Mouse (Mus musculus) liver, adult 2 months (tissue): ENCODE measurements around the gene Naaladl2. TPM values are rescaled to one million over a fixed set of nuclear protein-coding genes. Genes with fewer than 3 reads are reported as not detected.

Experiments used
- DNase-seq: peaks from one replicate; pipeline ENCODE4 v3.0.0-alpha.2; 2011; ENCODE audit warnings: low read depth, low spot score; ENCODE audit errors: extremely low read depth
- H3K27ac ChIP-seq: fragments of 200-500 bp; replicated peaks from 2 replicates; pipeline ENCODE4 v1.5.1; 2012; ENCODE audit warnings: low read depth, mild to moderate bottlenecking, control low read depth, inconsistent platforms, low read length; ENCODE audit not compliant: insufficient read depth
- H3K27me3 ChIP-seq: fragments of 200-500 bp; 2 replicates; pipeline ENCODE4 v1.6.1; 2012; ENCODE audit warnings: mild to moderate bottlenecking, moderate library complexity, low read length, inconsistent platforms; ENCODE audit not compliant: control insufficient read depth, insufficient read depth
- H3K36me3 ChIP-seq: fragments of 200-500 bp; 2 replicates; pipeline ENCODE4 v1.6.1; 2012; ENCODE audit warnings: low read length, inconsistent platforms; ENCODE audit not compliant: control insufficient read depth, insufficient read depth
- H3K4me1 ChIP-seq: fragments of 200-500 bp; 2 replicates; pipeline ENCODE4 v1.6.1; 2011; ENCODE audit warnings: low read length; ENCODE audit not compliant: control insufficient read depth, insufficient read depth
- H3K4me3 ChIP-seq: fragments of 200-500 bp; 2 replicates; pipeline ENCODE4 v1.5.1; 2011; ENCODE audit warnings: low read depth, mild to moderate bottlenecking, control low read depth, low read length, moderate library complexity; ENCODE audit not compliant: insufficient read depth
- H3K79me2 ChIP-seq: fragments of 200-500 bp; 2 replicates; pipeline ENCODE4 v1.6.1; 2012; ENCODE audit warnings: inconsistent platforms, mild to moderate bottlenecking, low read length, moderate library complexity; ENCODE audit not compliant: control insufficient read depth, insufficient read depth
- H3K9ac ChIP-seq: fragments of 200-500 bp; 2 replicates; pipeline ENCODE4 v1.6.1; 2012; ENCODE audit warnings: low read depth, mild to moderate bottlenecking, control low read depth, inconsistent platforms, low read length
- CTCF ChIP-seq: fragments of 200-500 bp; IDR thresholded peaks from 2 replicates; pipeline ENCODE4 v1.5.1; 2011; ENCODE audit warnings: low read depth, low read length, control low read depth
- POLR2A ChIP-seq: fragments of 200-500 bp; IDR thresholded peaks from 2 replicates; pipeline ENCODE4 v1.6.1; 2011; ENCODE audit warnings: low read length, control low read depth; ENCODE audit not compliant: insufficient read depth; ENCODE audit errors: extremely low read depth
- WGBS: fragments of 180-500 bp; shearing (Covaris S2); methylation state at CpG from one replicate; pipeline ENCODE4 v1.1.7; 2018; 5-methylcytosine and 5-hydroxymethylcytosine counted together
- polyA plus RNA-seq: library from polyadenylated mRNA; depleted of rRNA; stranded (reverse); fragments of >200 nt; gene quantifications from 2 replicates; pipeline ENCODE4 v1.2.3, GENCODE M21; 2012
- total RNA-seq: library from RNA; depleted of rRNA; stranded (reverse); fragments of >200 nt; gene quantifications from 2 replicates; pipeline ENCODE4 v1.2.3, GENCODE M21; 2014

Naaladl2 gene
- total and polyA plus RNA-seq, 2 experiments: 0.31 to 6.9 TPM

DNA sequence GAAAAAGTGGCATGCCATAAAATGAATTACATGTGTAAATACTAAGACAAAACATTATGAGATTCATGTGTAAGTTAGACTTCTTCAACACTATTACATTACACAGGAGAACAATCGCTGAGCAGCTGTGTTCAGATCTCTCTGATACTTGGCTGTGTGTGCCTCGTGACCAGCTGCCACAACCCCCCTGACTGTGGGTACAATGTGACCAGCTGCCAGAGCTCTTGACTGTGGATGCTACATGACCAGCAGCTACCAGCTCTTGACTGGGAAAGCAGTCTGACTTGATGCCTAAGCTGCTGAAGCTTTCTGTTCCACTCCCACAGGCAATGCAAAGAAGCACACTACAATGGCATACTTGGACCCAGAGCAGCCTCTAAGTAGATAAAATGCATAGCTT lies 789.1 kb downstream of the Naaladl2 start:
- Histone ChIP-seq H3K36me3 (no peaks in the 10 kb centered on the region), H3K27ac (no peak overlapping the region), H3K4me3 (no peak overlapping the region), H3K27me3 (no peaks in the 10 kb centered on the region), H3K79me2 (no peaks in the 10 kb centered on the region), H3K4me1 (no peaks in the 10 kb centered on the region), H3K9ac (no peak overlapping the region)
- TF ChIP-seq CTCF (no peak), POLR2A (no peak)
- DNase-seq: no peak
- WGBS: 89% methylated on average over 2 of the region's 2 CpGs

DNA sequence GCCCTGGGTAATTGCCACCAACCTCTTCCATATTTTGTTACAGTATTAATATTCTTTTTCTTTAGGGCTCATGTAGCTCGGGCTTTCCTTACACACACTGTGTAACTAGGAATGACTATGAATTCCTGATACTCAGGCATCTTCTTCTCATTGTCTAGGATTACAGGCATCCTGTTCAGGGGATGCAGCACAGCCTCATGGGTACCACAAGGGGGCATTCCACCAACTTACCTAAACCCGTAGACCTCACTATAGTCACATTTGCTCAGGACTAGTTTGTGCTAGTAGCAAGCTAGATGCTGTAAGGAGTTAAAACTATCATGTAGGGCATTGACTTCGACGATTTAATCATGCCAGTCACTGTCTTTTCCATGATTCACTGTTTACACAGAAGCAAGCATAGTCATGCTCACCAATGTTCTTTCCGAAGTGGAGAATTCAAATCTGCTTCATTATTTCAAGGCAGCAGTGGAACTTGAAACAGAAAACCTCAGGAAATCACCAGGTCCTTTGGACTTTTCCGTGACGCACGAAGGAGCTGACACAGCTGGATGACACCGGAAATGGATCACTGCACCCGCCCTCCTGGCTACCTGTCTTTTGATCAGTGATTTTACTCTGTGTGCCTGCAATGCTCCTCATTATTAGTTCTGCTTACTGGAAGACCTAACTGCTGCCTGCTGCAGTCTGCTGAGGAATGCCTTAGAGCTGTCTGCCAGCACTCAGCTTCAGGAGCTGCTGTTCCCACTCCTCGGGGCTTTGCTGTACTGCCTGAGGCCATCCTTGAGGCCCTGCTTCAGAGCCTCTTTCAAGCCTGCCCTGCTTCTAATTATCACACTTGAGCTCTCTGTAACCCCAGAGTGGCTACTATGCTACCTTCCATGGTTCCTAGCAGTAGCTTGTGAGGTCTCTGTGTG lies 822.3 kb downstream of the Naaladl2 start:
- 86% methylated on average over 11 of the region's 11 CpGs for WGBS
- DNase-seq: no peak
- H3K79me2 ChIP-seq: no peaks in the 10 kb centered on the region
- no peak overlapping the region for H3K4me3 ChIP-seq
- no peaks in the 10 kb centered on the region for H3K36me3 ChIP-seq
- H3K4me1 ChIP-seq: no peaks in the 10 kb centered on the region
- TF ChIP-seq POLR2A: no peak
- TF ChIP-seq CTCF: no peak; the same call in 1 of the 2 replicates
- no peaks in the 10 kb centered on the region for H3K27me3 ChIP-seq
- H3K27ac ChIP-seq: no peak overlapping the region
- H3K9ac ChIP-seq: no peak overlapping the region

DNA sequence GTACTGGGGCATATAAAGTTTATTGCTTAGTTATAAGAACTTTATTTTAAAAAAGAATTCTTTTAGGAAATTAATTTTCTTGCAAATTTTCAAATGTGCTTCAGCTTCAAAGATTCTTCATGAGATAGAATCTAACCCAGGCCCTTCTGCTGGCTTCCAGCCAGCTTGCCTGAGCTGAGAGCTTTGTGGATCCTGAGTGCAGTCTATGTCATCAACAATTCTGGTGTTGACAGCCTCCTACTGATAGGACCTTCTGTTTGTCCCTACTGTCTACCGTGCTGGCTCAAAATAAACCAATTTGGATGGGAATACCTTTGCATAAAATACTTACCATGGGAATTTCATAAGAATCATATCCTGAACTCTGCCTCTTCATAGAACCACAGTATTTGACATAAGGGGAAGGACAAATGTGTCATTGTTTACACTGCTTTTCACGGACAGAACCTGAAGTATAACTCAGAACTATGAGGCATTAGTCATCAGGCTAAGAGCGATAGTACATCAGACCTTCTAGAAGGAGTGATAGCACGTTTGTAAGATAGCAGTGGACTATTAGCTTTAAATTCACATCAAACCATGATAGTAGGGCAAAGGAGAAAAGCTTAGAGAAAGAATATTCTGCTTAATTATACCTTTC lies 829.3 kb downstream of the Naaladl2 start:
- WGBS: 53% methylated on average over 4 of the region's 4 CpGs
- no peak for TF ChIP-seq CTCF
- TF ChIP-seq POLR2A: no peak
- H3K9ac ChIP-seq: no peak overlapping the region

DNA sequence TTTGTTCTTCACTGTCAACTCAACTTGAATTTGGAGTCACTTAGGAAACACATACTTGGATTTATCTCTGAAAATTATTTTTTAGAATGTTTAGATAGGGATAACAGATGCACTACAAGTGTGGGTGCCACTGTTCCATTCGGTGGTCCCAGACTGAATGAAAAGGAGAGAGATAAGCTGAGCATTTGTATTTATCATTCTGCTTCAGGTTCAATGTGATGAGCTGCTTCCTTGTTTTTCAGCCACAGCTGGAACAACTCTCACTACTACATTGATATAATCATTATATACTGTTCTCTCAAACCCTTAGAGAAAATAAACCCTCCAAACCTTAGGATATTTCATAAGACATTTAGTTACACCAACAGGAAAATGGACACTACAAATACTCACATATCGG lies 918.6 kb downstream of the Naaladl2 start:
- no peak overlapping the region for H3K27ac ChIP-seq
- H3K9ac ChIP-seq: no peak overlapping the region
- DNase-seq: no peak
- no peaks in the 10 kb centered on the region for H3K4me1 ChIP-seq
- no peaks in the 10 kb centered on the region for H3K79me2 ChIP-seq
- H3K27me3 ChIP-seq: no peaks in the 10 kb centered on the region
- 79% methylated on average over 2 of the region's 2 CpGs for WGBS
- TF ChIP-seq CTCF (no peak), POLR2A (no peak)
- H3K36me3 ChIP-seq: no peaks in the 10 kb centered on the region
- no peak overlapping the region for H3K4me3 ChIP-seq

More for the DNA sequence above, 829.3 kb downstream of the Naaladl2 start:
- H3K36me3 ChIP-seq: no peaks in the 10 kb centered on the region
- H3K4me1 ChIP-seq: no peaks in the 10 kb centered on the region
- no peak for DNase-seq
- H3K27ac ChIP-seq: no peak overlapping the region
- no peaks in the 10 kb centered on the region for H3K79me2 ChIP-seq
- no peak overlapping the region for H3K4me3 ChIP-seq
- no peaks in the 10 kb centered on the region for H3K27me3 ChIP-seq

DNA sequence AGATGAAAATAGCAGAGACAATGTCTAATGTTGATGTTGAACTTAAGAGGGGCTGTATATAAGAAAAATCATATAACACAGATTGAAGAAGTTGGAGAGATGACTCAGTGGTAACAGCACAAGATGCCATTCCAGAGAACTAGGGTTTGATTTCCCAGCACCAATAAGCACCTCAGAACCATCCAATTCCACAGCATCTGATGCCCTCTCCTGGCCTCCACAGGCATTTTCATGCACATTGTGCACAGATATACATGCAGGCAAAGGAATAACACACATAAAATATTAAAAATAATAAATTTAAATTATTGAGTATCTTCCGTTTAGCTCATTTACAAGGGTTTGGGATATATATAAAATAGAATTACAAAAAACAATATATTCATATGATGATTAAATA lies 926.6 kb downstream of the Naaladl2 start:
- no peak for DNase-seq
- H3K79me2 ChIP-seq: no peaks in the 10 kb centered on the region
- H3K9ac ChIP-seq: no peak overlapping the region
- H3K36me3 ChIP-seq: no peaks in the 10 kb centered on the region
- TF ChIP-seq POLR2A: no peak
- TF ChIP-seq CTCF: no peak; the same call in 1 of the 2 replicates
- no peak overlapping the region for H3K27ac ChIP-seq
- no peak overlapping the region for H3K4me3 ChIP-seq
- H3K4me1 ChIP-seq: no peaks in the 10 kb centered on the region
- WGBS: 92% methylated on average over 1 of the region's 1 CpGs
- no peaks in the 10 kb centered on the region for H3K27me3 ChIP-seq
